Mouse (Mus musculus): ENCODE data around the gene Desi1.

DNA sequence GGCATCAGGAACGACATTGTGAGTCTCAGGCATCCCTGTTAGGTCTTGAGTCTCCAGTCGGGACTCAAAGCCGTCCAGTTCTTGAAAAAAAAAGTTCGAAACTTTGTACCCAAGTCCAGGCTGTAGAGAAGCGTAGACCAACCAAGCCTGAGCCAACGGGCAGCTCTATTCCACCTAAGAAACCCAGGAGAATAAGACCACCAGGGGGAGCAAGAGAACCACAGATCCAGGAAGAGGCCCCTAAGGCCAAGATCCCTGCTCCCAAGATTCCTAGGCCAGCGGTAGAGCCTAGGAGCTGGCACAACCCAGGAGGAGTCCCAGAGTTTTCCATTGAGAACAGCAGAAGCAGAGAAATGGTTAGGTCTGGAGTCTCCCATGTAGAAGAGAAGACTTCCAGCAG is 31.8 kb upstream of the Desi1 start:
- TF ChIP-seq EP300 (IDR thresholded peaks at IDR 0.05) (no peak), CTCF (IDR thresholded peaks at IDR 0.05) (peak; percentile 85)
